Mouse (Mus musculus): Measurements from ENCODE around the gene Xrra1. TPM values are rescaled to one million over a fixed set of nuclear protein-coding genes. Genes with fewer than 3 reads are reported as not detected.

The Xrra1 gene
- polyA plus RNA-seq, 1 experiment: 0.87 TPM

DNA sequence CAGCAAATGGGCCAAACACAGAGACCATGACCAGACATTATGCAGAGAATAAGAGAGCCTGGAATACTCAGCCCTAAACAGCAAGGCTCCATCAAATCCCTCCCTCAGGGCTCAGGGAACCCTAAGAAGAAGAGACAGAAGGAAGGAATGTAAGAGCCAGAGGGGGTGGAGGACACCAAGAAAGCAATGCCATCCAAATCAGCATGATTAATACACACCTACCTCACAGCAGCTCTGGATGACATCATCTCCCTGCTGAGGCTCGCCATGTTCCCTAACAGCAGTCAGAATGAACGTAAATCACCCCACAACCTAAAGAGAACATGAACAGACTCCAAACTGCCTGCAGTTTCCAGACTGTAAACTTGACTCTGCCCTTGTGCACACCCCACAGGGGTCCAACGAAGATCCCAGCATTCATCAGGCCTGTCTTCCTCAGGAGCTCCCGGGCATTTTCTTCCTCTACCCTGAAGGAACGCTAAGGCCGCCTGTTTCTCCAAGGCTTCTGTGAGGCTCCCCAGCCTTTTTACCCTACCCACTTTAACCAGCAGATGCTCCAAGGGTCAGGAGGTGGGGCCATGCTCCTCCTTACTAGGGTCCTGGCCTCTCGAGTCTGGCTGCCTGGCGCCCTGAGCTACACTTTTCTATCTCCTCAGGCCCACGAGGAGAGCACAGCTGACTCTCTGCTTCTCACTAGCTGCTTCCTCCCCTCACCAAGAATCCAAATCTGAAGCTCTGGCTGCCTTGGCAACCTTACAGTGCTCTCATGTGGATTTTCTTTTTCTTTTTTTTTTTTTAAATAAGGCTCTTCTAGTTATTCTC, 106.3 kb downstream of the Xrra1 start:
- no peak overlapping the region for H3K27ac ChIP-seq (ENCODE audit: insufficient read depth, low read length)
- no peak for TF ChIP-seq CTCF (IDR thresholded peaks at IDR 0.05; ENCODE audit: low read depth, low read length)
- TF ChIP-seq POLR2A (IDR thresholded peaks at IDR 0.05; ENCODE audit: insufficient read depth, low read length): no peak
- no peak for TF ChIP-seq EP300 (IDR thresholded peaks at IDR 0.05; ENCODE audit: insufficient read depth, low read depth, low read length)
- H3K4me3 ChIP-seq (ENCODE audit: low read depth, low read length): no peak overlapping the region
- H3K4me1 ChIP-seq (ENCODE audit: control insufficient read depth, insufficient read depth, low read length): peaks cover 3% of the 10 kb centered on the region
- H3K36me3 ChIP-seq (ENCODE audit: control insufficient read depth, insufficient read depth, low read length, poor library complexity, severe bottlenecking): no peaks in the 10 kb centered on the region
- H3K27me3 ChIP-seq (ENCODE audit: control insufficient read depth, insufficient read depth, low read length, poor library complexity, severe bottlenecking): no peaks in the 10 kb centered on the region
- no peaks in the 10 kb centered on the region for H3K9me3 ChIP-seq (replicated peaks; ENCODE audit: control insufficient read depth, insufficient read depth, low read length, poor library complexity, severe bottlenecking)
- H3K9ac ChIP-seq (ENCODE audit: low read depth, poor library complexity, severe bottlenecking): no peak overlapping the region

DNA sequence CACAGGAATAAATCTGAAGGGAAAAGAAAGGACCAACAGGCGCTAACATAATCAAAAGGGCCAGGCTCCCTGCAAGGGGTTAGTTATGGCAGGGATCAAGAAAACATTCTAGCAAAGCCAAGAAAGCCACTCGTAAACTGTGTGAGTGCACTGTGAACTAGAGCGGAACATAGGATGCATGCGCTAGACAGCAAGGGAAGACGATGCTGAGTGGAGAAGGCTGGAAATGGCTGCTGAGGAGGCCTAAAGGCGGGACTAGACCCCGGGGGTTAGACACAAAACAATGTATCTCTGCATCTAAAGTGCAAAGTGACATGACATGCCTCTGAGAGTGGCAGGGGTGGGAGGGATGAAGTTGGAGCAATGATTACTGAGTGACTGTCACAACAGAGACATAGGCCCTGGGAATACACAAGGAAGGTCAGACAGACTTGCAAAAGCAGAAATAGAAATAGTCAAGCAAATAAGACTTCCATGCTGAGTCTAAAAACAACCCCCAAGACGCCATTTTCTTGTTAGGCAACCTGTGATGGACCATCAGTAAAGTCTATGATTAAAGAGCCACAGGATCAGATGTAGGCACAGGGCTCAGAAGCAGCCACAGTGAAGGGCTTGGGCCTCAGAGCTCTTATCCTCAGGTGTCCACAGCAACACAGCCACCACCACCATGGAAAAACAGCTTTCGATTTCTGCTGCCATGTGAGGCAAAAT, 107.2 kb downstream of the Xrra1 start:
- TF ChIP-seq CTCF (IDR thresholded peaks at IDR 0.05; ENCODE audit: low read depth, low read length): no peak
- TF ChIP-seq EP300 (IDR thresholded peaks at IDR 0.05; ENCODE audit: insufficient read depth, low read depth, low read length): no peak
- TF ChIP-seq POLR2A (IDR thresholded peaks at IDR 0.05; ENCODE audit: insufficient read depth, low read length): no peak
- peaks cover 3% of the 10 kb centered on the region for H3K4me1 ChIP-seq (ENCODE audit: control insufficient read depth, insufficient read depth, low read length)
- H3K27ac ChIP-seq (ENCODE audit: insufficient read depth, low read length): no peak overlapping the region
- H3K9ac ChIP-seq (ENCODE audit: low read depth, poor library complexity, severe bottlenecking): no peak overlapping the region
- H3K4me3 ChIP-seq (ENCODE audit: low read depth, low read length): no peak overlapping the region
- no peaks in the 10 kb centered on the region for H3K27me3 ChIP-seq (ENCODE audit: control insufficient read depth, insufficient read depth, low read length, poor library complexity, severe bottlenecking)
- H3K36me3 ChIP-seq (ENCODE audit: control insufficient read depth, insufficient read depth, low read length, poor library complexity, severe bottlenecking): no peaks in the 10 kb centered on the region
- no peaks in the 10 kb centered on the region for H3K9me3 ChIP-seq (replicated peaks; ENCODE audit: control insufficient read depth, insufficient read depth, low read length, poor library complexity, severe bottlenecking)

Other genes starting within 250 kb of the Xrra1 start
- not detected in 2 replicates for gene Tpbgl, start 232.0 kb upstream of the Xrra1 start, polyA plus RNA-seq (2011; ENCODE audit: insufficient read depth, insufficient read length, low read depth, missing spikeins)
- gene Slco2b1, start 147.8 kb upstream of the Xrra1 start, polyA plus RNA-seq (2011; ENCODE audit: insufficient read depth, insufficient read length, low read depth, missing spikeins): not detected in 2 replicates
- gene Olfr520, start 128.8 kb upstream of the Xrra1 start, polyA plus RNA-seq (2011; ENCODE audit: insufficient read depth, insufficient read length, low read depth, missing spikeins): not detected in 2 replicates
- gene Olfr521, start 95.6 kb upstream of the Xrra1 start, polyA plus RNA-seq (2011; ENCODE audit: insufficient read depth, insufficient read length, low read depth, missing spikeins): not detected in 2 replicates
- gene Neu3, start 30.7 kb upstream of the Xrra1 start, polyA plus RNA-seq (2011; ENCODE audit: insufficient read depth, insufficient read length, low read depth, missing spikeins): 4.0 and 5.0 TPM in 2 replicates
- gene Spcs2, start 4.3 kb downstream of the Xrra1 start, polyA plus RNA-seq (2011; ENCODE audit: insufficient read depth, insufficient read length, low read depth, missing spikeins): 98.6 and 104 TPM in 2 replicates
- gene Rnf169, start 121.3 kb downstream of the Xrra1 start, polyA plus RNA-seq (2011; ENCODE audit: insufficient read depth, insufficient read length, low read depth, missing spikeins): 54.9 and 56.4 TPM in 2 replicates
- gene Chrdl2, start 147.1 kb downstream of the Xrra1 start, polyA plus RNA-seq (2011; ENCODE audit: insufficient read depth, insufficient read length, low read depth, missing spikeins): not detected in 2 replicates